Mouse (Mus musculus) thymus, adult 2 months (tissue): Measurements from ENCODE around the gene Gm28372. TPM values are rescaled to one million over a fixed set of nuclear protein-coding genes. Genes with fewer than 3 reads are reported as not detected.

Experiments used
- DNase-seq: peaks from one replicate; pipeline ENCODE4 v3.0.0; 2021
- H3K27ac ChIP-seq: fragments of 200-500 bp; 2 replicates; pipeline ENCODE4 v1.5.1; 2012; ENCODE audit warnings: low read length, control low read depth; ENCODE audit not compliant: control insufficient read depth, insufficient read depth
- H3K27me3 ChIP-seq: fragments of 200-500 bp; 2 replicates; pipeline ENCODE4 v1.6.1; 2012; ENCODE audit warnings: mild to moderate bottlenecking, low read length, moderate library complexity, mixed read lengths; ENCODE audit not compliant: control insufficient read depth, insufficient read depth
- H3K36me3 ChIP-seq: fragments of 200-500 bp; 2 replicates; pipeline ENCODE4 v1.6.1; 2012; ENCODE audit warnings: mild to moderate bottlenecking, low read length, moderate library complexity; ENCODE audit not compliant: control insufficient read depth, insufficient read depth
- H3K4me1 ChIP-seq: fragments of 200-500 bp; replicated peaks from 2 replicates; pipeline ENCODE4 v1.6.1; 2012; ENCODE audit warnings: low read length; ENCODE audit not compliant: control insufficient read depth, insufficient read depth
- H3K4me3 ChIP-seq: fragments of 200-500 bp; 2 replicates; pipeline ENCODE4 v1.5.1; 2012; ENCODE audit warnings: mild to moderate bottlenecking, low read length, control low read depth, moderate library complexity; ENCODE audit not compliant: control insufficient read depth, insufficient read depth
- CTCF ChIP-seq: fragments of 200-500 bp; IDR thresholded peaks from 2 replicates; pipeline ENCODE4 v1.5.1; 2012; ENCODE audit warnings: mild to moderate bottlenecking, control low read depth, low read length, moderate library complexity, borderline replicate concordance; ENCODE audit not compliant: control insufficient read depth, poor library complexity, insufficient read depth; ENCODE audit errors: extremely low read depth
- POLR2A ChIP-seq: fragments of 200-500 bp; IDR thresholded peaks from 2 replicates; pipeline ENCODE4 v1.6.1; 2012; ENCODE audit warnings: mild to moderate bottlenecking, low read length, control low read depth, moderate library complexity; ENCODE audit not compliant: control insufficient read depth, poor library complexity, insufficient read depth; ENCODE audit errors: extremely low read depth
- WGBS: fragments of 180-500 bp; shearing (Covaris S2); methylation state at CpG from one replicate; pipeline ENCODE4 v1.1.7; 2018; 5-methylcytosine and 5-hydroxymethylcytosine counted together
- polyA plus RNA-seq: library from polyadenylated mRNA; depleted of rRNA; stranded (reverse); fragments of >200 nt; gene quantifications from 2 replicates; pipeline ENCODE4 v1.2.3, GENCODE M21; 2012; rRNA removed

The Gm28372 gene
- polyA plus RNA-seq, 1 experiment, result not detected

- H3K27me3 ChIP-seq, result no peaks in the 10 kb centered on the region; the same call in 1 of the 2 replicates
- H3K36me3 ChIP-seq, result no peaks in the 10 kb centered on the region
- no peak for DNase-seq
- no peak overlapping the region for H3K27ac ChIP-seq
- no peak overlapping the region; the same call in 1 of the 2 replicates for H3K4me3 ChIP-seq
- H3K4me1 ChIP-seq, result peaks cover 15% of the 10 kb centered on the region
- TF ChIP-seq CTCF, result no peak
- TF ChIP-seq POLR2A, result no peak
- WGBS, result 72% methylated on average over 14 of the region's 14 CpGs
These were observed 46.2 kb downstream of the Gm28372 start for GRCm38 (mm10) chr2:130451086-130451726.

GRCm38 (mm10) chr2:130451727-130452090 is 46.7 kb downstream of the Gm28372 start:
- DNase-seq, result no peak
- WGBS, result 71% methylated on average over 3 of the region's 3 CpGs
- Histone ChIP-seq H3K36me3 (no peaks in the 10 kb centered on the region), H3K4me3 (no peak overlapping the region), H3K27ac (no peak overlapping the region), H3K27me3 (no peaks in the 10 kb centered on the region; the same call in 1 of the 2 replicates), H3K4me1 (peaks cover 15% of the 10 kb centered on the region)
- no peak for TF ChIP-seq CTCF
- no peak for TF ChIP-seq POLR2A

GRCm38 (mm10) chr2:130452266-130452665 is 47.2 kb downstream of the Gm28372 start:
- Histone ChIP-seq H3K4me3 (no peak overlapping the region), H3K4me1 (peaks cover 15% of the 10 kb centered on the region), H3K27me3 (no peaks in the 10 kb centered on the region; the same call in 1 of the 2 replicates), H3K27ac (no peak overlapping the region), H3K36me3 (no peaks in the 10 kb centered on the region)
- DNase-seq, result no peak
- TF ChIP-seq CTCF (no peak), POLR2A (no peak)
- WGBS, result 97% methylated on average over 2 of the region's 2 CpGs

GRCm38 (mm10) chr2:130453421-130453820 is 48.4 kb downstream of the Gm28372 start:
- 90% methylated on average over 6 of the region's 6 CpGs for WGBS
- H3K27ac ChIP-seq, result no peak overlapping the region
- peaks cover 15% of the 10 kb centered on the region for H3K4me1 ChIP-seq
- no peaks in the 10 kb centered on the region; the same call in 1 of the 2 replicates for H3K27me3 ChIP-seq
- TF ChIP-seq POLR2A (no peak), CTCF (no peak)
- no peak overlapping the region for H3K4me3 ChIP-seq
- H3K36me3 ChIP-seq, result no peaks in the 10 kb centered on the region
- DNase-seq, result no peak

GRCm38 (mm10) chr2:130454748-130455370 is 49.8 kb downstream of the Gm28372 start:
- H3K4me3 ChIP-seq, result no peak overlapping the region
- no peaks in the 10 kb centered on the region for H3K36me3 ChIP-seq
- no peak for DNase-seq
- WGBS, result 90% methylated on average over 6 of the region's 6 CpGs
- H3K4me1 ChIP-seq, result peaks cover 10% of the 10 kb centered on the region
- TF ChIP-seq POLR2A (no peak), CTCF (no peak)
- no peak overlapping the region for H3K27ac ChIP-seq
- no peaks in the 10 kb centered on the region for H3K27me3 ChIP-seq

Other genes starting within 250 kb of the Gm28372 start
- 476 and 492 TPM in 2 replicates for gene Snrpb, start 225.8 kb upstream of the Gm28372 start, polyA plus RNA-seq
- gene Tmc2, start 210.0 kb upstream of the Gm28372 start, polyA plus RNA-seq, result not detected in 2 replicates
- gene Nop56, start 130.8 kb upstream of the Gm28372 start, polyA plus RNA-seq, result 214 and 223 TPM in 2 replicates
- 205 and 237 TPM in 2 replicates for gene Idh3b, start 120.7 kb upstream of the Gm28372 start, polyA plus RNA-seq
- 0.69 and 0.78 TPM in 2 replicates for gene Ebf4, start 110.1 kb upstream of the Gm28372 start, polyA plus RNA-seq
- gene Cpxm1, start 7.7 kb upstream of the Gm28372 start, polyA plus RNA-seq, result 7.2 and 9.6 TPM in 2 replicates
- gene 1700020A23Rik, start within 50 bp of the Gm28372 start, polyA plus RNA-seq, result 0.26 TPM in 1 of 2 replicates, not detected in the other
- gene Tmem239, start 1.2 kb downstream of the Gm28372 start, polyA plus RNA-seq, result not detected in 2 replicates
- 189 and 213 TPM in 2 replicates for gene Vps16, start 19.1 kb downstream of the Gm28372 start, polyA plus RNA-seq
- gene Pced1a, start 19.5 kb downstream of the Gm28372 start, polyA plus RNA-seq, result 42.8 and 44.7 TPM in 2 replicates
- gene Ptpra, start 45.0 kb downstream of the Gm28372 start, polyA plus RNA-seq, result 109 and 113 TPM in 2 replicates
- gene Mrps26, start 158.5 kb downstream of the Gm28372 start, polyA plus RNA-seq, result 112 and 117 TPM in 2 replicates
- 2.3 and 3.9 TPM in 2 replicates for gene Oxt, start 170.9 kb downstream of the Gm28372 start, polyA plus RNA-seq
- gene Avp, start 177.3 kb downstream of the Gm28372 start, polyA plus RNA-seq, result 1.9 and 2.9 TPM in 2 replicates
- gene Fastkd5, start 224.8 kb downstream of the Gm28372 start, polyA plus RNA-seq, result 3.7 and 4.3 TPM in 2 replicates
- 10.7 and 11.8 TPM in 2 replicates for gene Ubox5, start 224.8 kb downstream of the Gm28372 start, polyA plus RNA-seq
- gene Lzts3, start 237.6 kb downstream of the Gm28372 start, polyA plus RNA-seq, result 7.6 and 9.2 TPM in 2 replicates